Mouse (Mus musculus) layer of hippocampus, adult 8-10 months (tissue): ENCODE measurements around the gene Lim2. TPM values are rescaled to one million over a fixed set of nuclear protein-coding genes. Genes with fewer than 3 reads are reported as not detected.

Experiments used
- DNase-seq, 2 experiments: peaks; one replicate each; pipeline ENCODE4 v3.0.0; 2022; ENCODE audit warnings: low spot score in 2 of 2
- total RNA-seq, 4 experiments: library from RNA; stranded (reverse); gene quantifications; 2 replicates each; pipeline ENCODE4 v1.2.4; 2022

Gene Lim2
- total RNA-seq, 4 experiments from 2014 or later: not detected

- peak; percentile 64 to 72 for DNase-seq
Observed at GRCm38 (mm10) chr7:43443126-43443916, 15.9 kb downstream of the Lim2 start.

- DNase-seq: peak; percentile 94 to 95
Observed at GRCm38 (mm10) chr7:43443917-43444293, 16.4 kb downstream of the Lim2 start, which contains the start of the genes Etfb and Gm45233. Gene Etfb, plus strand, starts transcription at chr7:43444083. Gene Gm45233, plus strand, starts transcription at chr7:43444128.

GRCm38 (mm10) chr7:43447801-43448200, 20.3 kb downstream of the Lim2 start:
- no peak for DNase-seq

- DNase-seq: no peak
Observed at GRCm38 (mm10) chr7:43448246-43448645, 20.8 kb downstream of the Lim2 start.

GRCm38 (mm10) chr7:43449811-43450210, 22.3 kb downstream of the Lim2 start:
- DNase-seq: no peak

- no peak for DNase-seq
Observed at GRCm38 (mm10) chr7:43451726-43452125, 24.3 kb downstream of the Lim2 start.

GRCm38 (mm10) chr7:43452609-43453008, 25.1 kb downstream of the Lim2 start:
- DNase-seq: no peak

GRCm38 (mm10) chr7:43453599-43454355, 26.3 kb downstream of the Lim2 start:
- no peak for DNase-seq

GRCm38 (mm10) chr7:43454371-43454770, 26.9 kb downstream of the Lim2 start:
- no peak for DNase-seq

- DNase-seq: no peak
Observed at GRCm38 (mm10) chr7:43462851-43463250, 35.4 kb downstream of the Lim2 start, which contains the start of gene Vsig10l. Gene Vsig10l, plus strand, starts transcription at chr7:43463151.

GRCm38 (mm10) chr7:43463976-43464375, 36.5 kb downstream of the Lim2 start:
- DNase-seq: no peak

- DNase-seq: no peak
Observed at GRCm38 (mm10) chr7:43464864-43465343, 37.4 kb downstream of the Lim2 start.

- DNase-seq: peak; percentile 71 to 73
Observed at GRCm38 (mm10) chr7:43465344-43466098, 38.1 kb downstream of the Lim2 start.

- peak in 1 of 2 experiments; percentile 69 for DNase-seq
Observed at GRCm38 (mm10) chr7:43466099-43466694, 38.7 kb downstream of the Lim2 start.

GRCm38 (mm10) chr7:43470373-43470772, 42.9 kb downstream of the Lim2 start:
- DNase-seq: peak in 1 of 2 experiments; percentile 28

- DNase-seq: no peak
Observed at GRCm38 (mm10) chr7:43475706-43476105, 48.2 kb downstream of the Lim2 start.

GRCm38 (mm10) chr7:43476376-43476775, 48.9 kb downstream of the Lim2 start:
- DNase-seq: no peak

- peak in 1 of 2 experiments; percentile 38 for DNase-seq
Observed at GRCm38 (mm10) chr7:43481191-43481590, 53.7 kb downstream of the Lim2 start.

- DNase-seq: no peak
Observed at GRCm38 (mm10) chr7:43482090-43482716, 54.7 kb downstream of the Lim2 start.

GRCm38 (mm10) chr7:43483236-43483635, 55.8 kb downstream of the Lim2 start:
- DNase-seq: no peak
